Mouse (Mus musculus): ENCODE data around the gene Itgb4.

DNA sequence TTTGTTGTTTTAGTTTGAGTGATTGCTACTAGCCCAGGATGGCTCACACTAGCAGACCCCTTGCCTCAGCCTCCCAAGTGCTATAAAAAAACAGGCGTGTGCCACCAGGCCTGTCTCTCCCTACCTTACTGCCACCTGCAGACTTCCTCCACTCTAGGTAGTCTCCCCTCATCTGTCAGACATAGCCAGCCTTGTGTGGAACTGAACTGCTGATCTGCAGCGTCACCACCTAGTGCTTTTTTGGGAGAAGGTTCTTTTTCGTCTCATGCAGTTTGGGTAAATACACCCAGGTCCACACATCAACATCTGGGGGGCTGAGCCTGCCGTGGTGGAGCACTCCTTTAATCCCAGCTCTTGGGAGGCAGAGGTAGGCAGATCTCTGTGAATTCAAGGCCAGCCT, 22.5 kb downstream of the Itgb4 start:
- TF ChIP-seq HCFC1 (IDR thresholded peaks at IDR 0.05; ENCODE audit: low read depth, low read length) = no peak
- no peak for TF ChIP-seq TCF12 (IDR thresholded peaks at IDR 0.05; ENCODE audit: low read depth, low read length)
- no peak for TF ChIP-seq POLR2A (IDR thresholded peaks at IDR 0.05; ENCODE audit: control insufficient read depth in 1 of 2, insufficient read depth in 1 of 2, low read depth in 1 of 2, low read length in 2 of 2, poor library complexity in 1 of 2)
- TF ChIP-seq ZC3H11A (IDR thresholded peaks at IDR 0.05; ENCODE audit: low read depth, low read length) = peak; percentile 90
- TF ChIP-seq EP300 (IDR thresholded peaks at IDR 0.05; ENCODE audit: low read depth in 1 of 2, low read length in 2 of 2) = no peak
- TF ChIP-seq CHD1 (IDR thresholded peaks at IDR 0.05; ENCODE audit: low read depth, low read length) = no peak
- TF ChIP-seq CTCF (IDR thresholded peaks at IDR 0.05 in 2 of 3, conservative IDR thresholded peaks at IDR 0.05 in 1 of 3; ENCODE audit: control insufficient read depth in 1 of 3, insufficient read depth in 1 of 3, low read depth in 2 of 3, low read length in 3 of 3, poor library complexity in 1 of 3, severe bottlenecking in 1 of 3) = peak; percentile 53 to 77 (median 59)
- no peak for TF ChIP-seq TAL1 (IDR thresholded peaks at IDR 0.05; ENCODE audit: low read length)
- no peak for TF ChIP-seq MAX (IDR thresholded peaks at IDR 0.05; ENCODE audit: low read length)

All from MEL (cell line).